Mouse (Mus musculus): ENCODE results near the gene Klhl5. TPM values are rescaled to one million over a fixed set of nuclear protein-coding genes. Genes with fewer than 3 reads are reported as not detected.

Gene Klhl5
- polyA plus RNA-seq, 1 experiment from 2014 or later = 18.4 TPM

DNA sequence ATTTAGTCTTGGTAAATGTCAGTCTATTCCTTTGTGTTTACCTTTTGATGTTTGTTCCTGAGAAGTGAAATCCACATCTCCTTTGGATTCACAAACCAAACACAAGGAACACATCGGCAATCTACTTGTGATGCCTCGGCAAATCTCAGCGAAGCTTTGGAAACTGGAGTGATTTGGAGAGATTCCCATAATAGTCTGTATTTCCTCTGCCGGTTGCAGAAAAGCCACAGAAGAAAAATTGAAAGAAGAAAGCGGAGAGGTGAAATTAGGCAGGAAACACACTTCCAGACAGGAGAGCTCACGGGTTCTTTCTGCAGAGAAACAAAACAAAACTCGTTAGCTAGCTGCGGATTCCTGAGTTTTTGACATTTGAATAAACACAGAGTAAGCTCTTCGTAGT, 27.5 kb upstream of the Klhl5 start:
- Histone ChIP-seq H3K4me1 (no peaks in the 10 kb centered on the region), H3K36me3 (no peaks in the 10 kb centered on the region), H3K4me2 (peak overlapping the region; percentile 35), H3K9ac (no peak overlapping the region), H3K27ac (0 out of 2 replicates have a peak overlapping the region, but pooled peaks have one; percentile 24), H3K9me3 (replicated peaks) (no peaks in the 10 kb centered on the region), H3K27me3 (no peaks in the 10 kb centered on the region), H3K4me3 (replicated peaks) (peak overlapping the region; percentile 28)
- ATAC-seq (replicated peaks; ENCODE audit: low FRiP score) = no peak
- 61% methylated on average over 9 of the region's 9 CpGs for WGBS

DNA sequence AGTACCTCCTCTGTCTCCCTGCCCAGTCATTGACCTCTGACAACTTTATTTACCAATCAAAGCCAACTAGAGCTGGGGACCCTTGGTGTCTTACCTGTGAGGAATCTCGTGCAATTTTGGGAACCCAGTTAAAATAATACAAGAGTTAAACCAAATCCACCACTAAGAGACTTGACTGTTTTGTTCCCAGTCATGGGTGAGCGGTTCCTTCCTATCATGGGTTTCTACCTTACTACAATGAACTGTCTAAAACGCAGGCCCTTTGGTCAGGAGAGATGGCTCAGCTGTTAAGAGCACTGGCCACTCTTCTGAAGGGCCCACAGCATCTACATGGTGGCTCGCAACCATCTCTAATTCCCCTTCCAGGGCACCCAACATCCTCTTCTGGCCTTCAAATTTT, 25.5 kb upstream of the Klhl5 start:
- Histone ChIP-seq H3K4me2 (no peak overlapping the region), H3K9me3 (replicated peaks) (no peaks in the 10 kb centered on the region), H3K9ac (no peak overlapping the region), H3K4me3 (replicated peaks) (no peak overlapping the region), H3K27me3 (no peaks in the 10 kb centered on the region), H3K27ac (no peak overlapping the region), H3K4me1 (no peaks in the 10 kb centered on the region), H3K36me3 (no peaks in the 10 kb centered on the region)
- 74% methylated on average over 4 of the region's 4 CpGs for WGBS
- no peak for ATAC-seq (replicated peaks; ENCODE audit: low FRiP score)

DNA sequence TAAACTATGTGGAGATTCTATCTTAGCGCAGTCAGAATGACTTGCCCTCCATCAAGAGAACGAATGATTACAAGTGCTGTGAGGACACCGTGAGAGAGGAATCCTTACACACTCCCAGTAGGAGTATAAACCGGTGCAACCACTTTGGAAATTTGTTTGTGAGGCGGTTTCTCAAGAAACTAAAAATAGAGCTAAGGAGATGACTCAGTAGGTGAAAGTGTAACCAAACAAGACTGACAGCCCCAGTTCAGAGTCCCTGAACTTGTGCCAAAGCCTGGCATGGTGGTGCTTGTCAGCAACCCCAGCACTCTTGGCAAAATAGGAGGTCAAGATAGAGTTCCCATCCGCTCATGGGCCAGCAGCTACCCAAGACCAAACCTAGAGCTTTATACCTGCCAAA, 20.8 kb upstream of the Klhl5 start:
- no peak overlapping the region for H3K9ac ChIP-seq
- H3K27me3 ChIP-seq = no peaks in the 10 kb centered on the region
- no peak overlapping the region for H3K4me3 ChIP-seq (replicated peaks)
- no peak overlapping the region for H3K27ac ChIP-seq
- no peaks in the 10 kb centered on the region for H3K9me3 ChIP-seq (replicated peaks)
- no peaks in the 10 kb centered on the region for H3K36me3 ChIP-seq
- no peak for ATAC-seq (replicated peaks; ENCODE audit: low FRiP score)
- no peaks in the 10 kb centered on the region for H3K4me1 ChIP-seq
- WGBS = 81% methylated on average over 6 of the region's 6 CpGs
- no peak overlapping the region for H3K4me2 ChIP-seq

DNA sequence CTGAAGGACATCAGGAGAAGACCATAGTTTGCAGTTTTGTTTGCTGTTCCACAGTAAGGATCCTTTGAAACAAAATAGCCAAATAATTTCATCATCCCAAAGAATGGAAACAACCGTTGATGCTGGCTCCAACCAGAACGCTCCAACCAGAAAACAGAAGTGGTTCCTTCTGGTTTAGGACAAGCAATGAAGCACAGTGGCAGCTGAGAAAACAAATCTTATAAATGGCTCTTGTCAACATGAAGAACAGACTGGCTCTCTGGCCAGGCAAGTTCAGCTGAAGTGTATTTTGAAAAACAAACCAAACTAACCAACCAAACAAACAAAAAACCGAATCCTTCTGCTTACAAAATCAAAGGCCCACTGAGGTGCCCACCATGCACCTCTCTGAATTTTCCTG, 17.6 kb upstream of the Klhl5 start:
- no peak overlapping the region for H3K9ac ChIP-seq
- no peaks in the 10 kb centered on the region for H3K9me3 ChIP-seq (replicated peaks)
- no peak overlapping the region for H3K27ac ChIP-seq
- no peaks in the 10 kb centered on the region for H3K36me3 ChIP-seq
- no peaks in the 10 kb centered on the region for H3K27me3 ChIP-seq
- H3K4me1 ChIP-seq = no peaks in the 10 kb centered on the region
- WGBS = 50% methylated on average over 3 of the region's 3 CpGs
- H3K4me3 ChIP-seq (replicated peaks) = no peak overlapping the region
- H3K4me2 ChIP-seq = no peak overlapping the region
- ATAC-seq (replicated peaks; ENCODE audit: low FRiP score) = no peak

DNA sequence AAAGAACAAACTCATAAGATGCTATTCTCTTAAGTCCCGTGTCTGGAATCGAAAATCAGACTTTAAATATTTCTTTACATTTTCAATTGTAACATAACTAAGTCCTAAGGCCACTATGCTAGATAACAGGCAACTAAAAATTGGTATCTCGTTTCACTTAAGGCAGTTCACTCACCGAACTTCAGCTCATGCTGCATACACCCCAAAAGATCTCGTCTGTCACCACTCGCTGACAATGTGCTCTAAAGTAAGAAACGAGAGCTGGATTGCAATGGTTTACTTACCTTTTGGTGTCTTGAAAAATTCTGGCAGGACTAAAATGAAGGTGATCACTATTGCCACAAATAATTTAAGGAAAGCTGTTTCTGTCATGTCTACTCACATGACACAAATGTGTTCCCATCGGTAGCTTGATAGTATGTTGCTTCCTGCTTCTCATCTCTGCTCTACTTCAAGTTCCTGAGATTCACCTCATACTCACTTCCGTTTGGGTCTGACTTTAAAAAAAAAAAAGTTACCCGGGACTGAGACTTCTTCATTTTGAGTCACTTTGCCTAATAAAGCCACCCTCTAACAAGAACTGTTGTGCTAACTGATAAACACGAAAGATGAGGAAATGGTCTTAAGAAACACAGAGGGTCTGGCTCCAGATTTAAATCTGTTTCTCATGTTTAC, 16.0 kb upstream of the Klhl5 start:
- no peak overlapping the region for H3K27ac ChIP-seq
- H3K9ac ChIP-seq = no peak overlapping the region
- H3K4me1 ChIP-seq = no peaks in the 10 kb centered on the region
- H3K27me3 ChIP-seq = no peaks in the 10 kb centered on the region
- no peak for ATAC-seq (replicated peaks; ENCODE audit: low FRiP score)
- H3K4me2 ChIP-seq = no peak overlapping the region
- H3K4me3 ChIP-seq (replicated peaks) = no peak overlapping the region
- 68% methylated on average over 11 of the region's 11 CpGs for WGBS
- H3K36me3 ChIP-seq = no peaks in the 10 kb centered on the region
- H3K9me3 ChIP-seq (replicated peaks) = no peaks in the 10 kb centered on the region

DNA sequence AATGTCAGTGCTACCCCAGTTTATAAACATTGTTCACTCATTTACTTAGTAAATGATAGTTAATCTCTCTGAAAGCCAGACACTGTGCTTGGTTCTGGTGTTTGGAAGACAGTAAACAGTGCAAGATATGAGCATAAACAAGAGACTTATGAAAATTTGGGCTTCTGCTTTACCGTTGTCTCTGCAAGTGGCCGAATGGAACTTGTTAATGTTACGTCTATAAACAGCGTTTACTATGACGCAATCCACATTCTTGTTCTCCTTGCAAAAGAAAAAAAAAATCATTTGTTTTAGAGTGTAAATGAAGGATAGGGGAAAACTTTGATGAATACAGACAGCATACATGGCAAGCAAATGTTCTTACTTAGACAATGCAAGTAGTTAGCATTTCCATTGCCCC, 15.4 kb upstream of the Klhl5 start, which contains the start of gene Tmem156:
TSS of gene Tmem156 (minus strand) at position 212 of the 400 bp plus-strand sequence.
- Histone ChIP-seq H3K4me3 (replicated peaks) (no peak within 1 kb of the TSS), H3K9me3 (replicated peaks) (no peaks in the 10 kb centered on the region), H3K4me1 (no peaks in the 10 kb centered on the region), H3K9ac (no peak within 1 kb of the TSS), H3K36me3 (no peaks in the 10 kb centered on the region), H3K27me3 (no peaks in the 10 kb centered on the region), H3K4me2 (no peak within 1 kb of the TSS), H3K27ac (no peak within 1 kb of the TSS)
- ATAC-seq (replicated peaks; ENCODE audit: low FRiP score) = no peak
- whole genome bisulfite sequencing = 67% methylated on average over 5 of the region's 5 CpGs

DNA sequence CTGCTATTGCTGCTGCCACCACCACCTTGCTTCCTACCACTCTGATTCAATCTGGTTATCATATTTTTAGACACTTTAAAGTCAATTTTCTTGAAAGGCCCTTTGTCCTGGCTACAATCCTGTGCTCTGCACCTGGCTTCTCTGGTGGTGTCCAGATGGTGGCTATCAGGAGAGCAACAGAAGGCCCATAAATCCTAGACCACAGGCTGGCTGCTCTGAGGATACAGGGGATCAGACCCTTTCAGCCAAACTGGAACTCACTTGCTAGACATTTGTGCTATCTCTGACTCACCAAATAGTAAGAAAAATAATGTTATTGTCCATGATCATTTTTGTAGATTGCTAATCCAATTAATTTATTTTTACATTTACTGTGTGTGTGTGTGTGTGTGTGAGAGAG, 13.6 kb upstream of the Klhl5 start:
- no peaks in the 10 kb centered on the region for H3K9me3 ChIP-seq (replicated peaks)
- no peak overlapping the region for H3K4me2 ChIP-seq
- no peak overlapping the region for H3K9ac ChIP-seq
- no peaks in the 10 kb centered on the region for H3K27me3 ChIP-seq
- H3K27ac ChIP-seq = no peak overlapping the region
- H3K4me1 ChIP-seq = no peaks in the 10 kb centered on the region
- no peak overlapping the region for H3K4me3 ChIP-seq (replicated peaks)
- ATAC-seq (replicated peaks; ENCODE audit: low FRiP score) = no peak
- no peaks in the 10 kb centered on the region for H3K36me3 ChIP-seq

DNA sequence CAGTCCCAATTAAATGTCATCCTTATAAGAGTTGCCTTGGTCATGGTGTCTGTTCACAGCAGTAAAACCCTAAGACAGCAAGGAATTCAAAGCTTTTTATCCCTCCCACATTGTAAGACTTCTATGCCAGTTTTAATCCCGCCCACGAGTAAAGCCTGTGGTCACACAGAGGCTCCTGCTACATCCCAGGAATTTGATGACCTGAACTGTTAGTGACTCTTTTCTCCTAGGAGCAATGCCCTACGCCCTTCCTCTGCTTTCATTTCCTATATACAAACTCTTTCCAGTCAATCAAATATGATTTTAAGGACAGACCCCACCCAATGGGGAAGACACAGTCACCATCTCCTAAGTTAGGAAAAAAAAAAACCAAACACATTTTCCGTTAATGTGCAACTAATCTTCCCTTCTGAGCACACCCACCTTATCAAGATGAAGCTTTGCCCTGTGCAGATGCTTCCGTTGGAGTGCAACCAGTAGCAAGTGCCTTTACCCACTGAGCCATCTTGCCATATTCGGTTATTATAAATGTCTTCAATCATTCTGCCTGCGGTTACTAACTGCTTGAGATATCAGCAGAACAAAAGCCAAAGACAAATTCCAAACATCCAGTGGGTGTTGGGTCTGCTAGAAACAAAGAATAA, 12.3 kb upstream of the Klhl5 start:
- H3K27ac ChIP-seq = no peak overlapping the region
- no peaks in the 10 kb centered on the region for H3K27me3 ChIP-seq
- WGBS = 86% methylated on average over 7 of the region's 7 CpGs
- no peak overlapping the region for H3K9ac ChIP-seq
- H3K9me3 ChIP-seq (replicated peaks) = no peaks in the 10 kb centered on the region
- no peaks in the 10 kb centered on the region for H3K4me1 ChIP-seq
- ATAC-seq (replicated peaks; ENCODE audit: low FRiP score) = no peak
- no peaks in the 10 kb centered on the region for H3K36me3 ChIP-seq
- no peak overlapping the region for H3K4me3 ChIP-seq (replicated peaks)
- H3K4me2 ChIP-seq = no peak overlapping the region

DNA sequence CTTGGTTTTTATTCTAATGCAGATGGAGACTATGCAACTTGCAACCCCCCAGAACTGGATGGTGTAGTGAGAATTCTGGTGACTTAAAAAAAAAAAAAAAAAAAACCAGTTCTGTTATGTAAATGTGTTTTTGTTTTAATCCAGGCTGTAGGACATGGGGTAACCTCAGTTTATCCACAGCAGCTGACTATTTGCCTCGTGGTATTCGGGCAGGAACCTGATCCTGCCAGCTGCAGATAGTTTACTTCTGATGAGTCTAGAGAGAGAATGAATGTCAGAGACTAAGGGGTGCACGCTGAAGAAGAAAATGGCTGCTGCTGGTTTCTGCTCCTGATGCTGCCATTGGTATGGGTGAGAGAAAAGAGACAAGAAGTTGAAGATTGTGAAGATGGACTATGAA, 11.3 kb upstream of the Klhl5 start:
- Histone ChIP-seq H3K36me3 (no peaks in the 10 kb centered on the region), H3K4me1 (no peaks in the 10 kb centered on the region), H3K4me2 (no peak overlapping the region), H3K4me3 (replicated peaks) (no peak overlapping the region), H3K9ac (no peak overlapping the region), H3K27ac (no peak overlapping the region), H3K27me3 (no peaks in the 10 kb centered on the region), H3K9me3 (replicated peaks) (no peaks in the 10 kb centered on the region)
- ATAC-seq (replicated peaks; ENCODE audit: low FRiP score) = no peak
- WGBS = 84% methylated on average over 3 of the region's 3 CpGs

DNA sequence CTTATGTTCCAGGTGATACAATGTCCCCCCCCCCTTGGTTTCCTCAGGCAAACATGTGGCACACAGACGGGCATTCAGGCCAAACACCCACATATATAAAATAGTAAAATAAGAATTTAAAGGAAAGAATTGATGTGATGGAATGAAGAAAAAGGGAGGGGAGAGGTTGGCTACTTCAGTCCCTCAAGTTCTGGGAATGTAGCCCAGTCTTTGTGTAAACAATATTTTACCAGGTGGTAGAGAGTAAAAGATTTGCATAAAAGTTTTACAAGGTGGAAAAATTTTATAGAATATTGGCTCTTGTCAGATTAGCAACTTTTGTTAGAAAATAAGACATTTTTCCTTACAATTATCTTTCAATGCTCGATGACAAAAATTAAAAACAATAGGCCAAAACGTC, 10.5 kb upstream of the Klhl5 start:
- H3K9ac ChIP-seq = no peak overlapping the region
- H3K4me2 ChIP-seq = no peak overlapping the region
- H3K36me3 ChIP-seq = no peaks in the 10 kb centered on the region
- no peaks in the 10 kb centered on the region for H3K27me3 ChIP-seq
- H3K4me3 ChIP-seq (replicated peaks) = no peak overlapping the region
- no peaks in the 10 kb centered on the region for H3K9me3 ChIP-seq (replicated peaks)
- no peak overlapping the region for H3K27ac ChIP-seq
- 48% methylated on average over 3 of the region's 3 CpGs for WGBS
- ATAC-seq (replicated peaks; ENCODE audit: low FRiP score) = no peak
- H3K4me1 ChIP-seq = no peaks in the 10 kb centered on the region

DNA sequence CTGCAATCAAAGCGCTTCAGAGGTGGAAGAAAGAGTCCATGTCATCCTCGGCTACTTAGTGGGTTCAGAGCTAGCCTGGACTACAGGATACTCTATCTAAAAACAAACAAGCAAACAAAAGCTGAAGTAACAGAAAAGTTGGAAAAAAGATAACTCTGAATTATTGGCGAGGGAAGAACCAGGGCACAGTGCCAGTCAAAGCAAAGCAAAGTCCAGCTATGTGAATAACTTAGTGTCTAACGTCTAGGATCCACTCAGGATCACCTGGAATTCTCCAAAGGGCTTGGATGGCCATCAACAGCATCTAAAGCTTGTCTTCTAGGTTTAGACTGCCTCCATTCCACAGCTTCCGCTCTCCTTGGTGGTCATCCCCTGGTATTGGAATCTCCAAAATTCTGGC, 9.9 kb upstream of the Klhl5 start:
- 75% methylated on average over 5 of the region's 5 CpGs for WGBS

DNA sequence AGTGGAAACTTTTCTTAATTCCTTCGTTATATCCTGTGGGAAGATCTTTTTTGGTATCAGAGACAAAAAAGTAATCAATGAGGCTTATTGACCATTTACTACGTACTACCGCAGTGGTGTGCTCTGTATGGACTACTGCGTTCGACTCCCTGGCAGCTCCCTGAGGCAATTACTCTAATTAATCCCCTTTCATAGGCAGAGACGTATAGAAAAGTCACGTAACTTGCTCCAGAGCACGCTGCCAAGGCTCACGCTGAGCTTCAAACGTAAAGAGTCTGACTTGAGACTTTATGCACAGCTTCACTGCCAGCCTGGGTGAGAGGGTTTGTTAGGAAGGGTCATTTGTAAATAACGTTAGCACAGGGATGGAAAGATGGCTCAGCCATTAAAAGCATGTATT, 7.3 kb upstream of the Klhl5 start:
- H3K27me3 ChIP-seq = no peaks in the 10 kb centered on the region
- 84% methylated on average over 11 of the region's 11 CpGs for WGBS

More for the DNA sequence above, 9.9 kb upstream of the Klhl5 start:
- Histone ChIP-seq H3K4me2 (no peak overlapping the region), H3K4me3 (replicated peaks) (no peak overlapping the region), H3K36me3 (no peaks in the 10 kb centered on the region), H3K27ac (no peak overlapping the region), H3K9me3 (replicated peaks) (no peaks in the 10 kb centered on the region), H3K4me1 (no peaks in the 10 kb centered on the region), H3K9ac (no peak overlapping the region), H3K27me3 (no peaks in the 10 kb centered on the region)
- no peak for ATAC-seq (replicated peaks; ENCODE audit: low FRiP score)

DNA sequence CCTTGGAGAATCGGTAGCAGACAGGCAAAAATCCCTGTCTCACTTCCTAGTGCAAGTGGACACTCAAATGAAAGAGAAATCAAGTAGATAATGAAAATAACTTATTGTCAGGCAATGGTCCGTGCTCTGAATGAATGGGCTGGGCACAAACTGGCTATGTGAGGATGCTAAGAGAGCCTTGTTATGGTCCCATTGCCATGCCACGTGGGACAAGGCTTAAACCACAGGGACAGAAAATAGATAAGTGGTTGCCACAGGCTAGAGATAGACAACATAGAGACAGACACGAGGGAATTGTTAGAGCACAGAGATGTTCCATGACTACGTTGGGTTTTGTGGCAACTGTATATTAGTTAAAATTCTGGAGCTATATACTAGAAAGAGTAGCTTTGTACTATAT, 6.1 kb upstream of the Klhl5 start:
- Histone ChIP-seq H3K4me1 (no peaks in the 10 kb centered on the region), H3K4me2 (no peak overlapping the region), H3K27ac (no peak overlapping the region), H3K9me3 (replicated peaks) (no peaks in the 10 kb centered on the region), H3K36me3 (no peaks in the 10 kb centered on the region), H3K4me3 (replicated peaks) (no peak overlapping the region), H3K27me3 (no peaks in the 10 kb centered on the region), H3K9ac (no peak overlapping the region)
- 87% methylated on average over 5 of the region's 5 CpGs for WGBS
- no peak for ATAC-seq (replicated peaks; ENCODE audit: low FRiP score)

More for the DNA sequence above, 7.3 kb upstream of the Klhl5 start:
- no peak overlapping the region for H3K9ac ChIP-seq
- H3K27ac ChIP-seq = no peak overlapping the region
- no peak for ATAC-seq (replicated peaks; ENCODE audit: low FRiP score)
- no peaks in the 10 kb centered on the region for H3K36me3 ChIP-seq
- H3K4me2 ChIP-seq = no peak overlapping the region
- no peak overlapping the region for H3K4me3 ChIP-seq (replicated peaks)
- H3K9me3 ChIP-seq (replicated peaks) = no peaks in the 10 kb centered on the region
- H3K4me1 ChIP-seq = no peaks in the 10 kb centered on the region
